Mouse (Mus musculus) ovary, postnatal 10 days (tissue): Measurements from ENCODE around the gene Bak1.
A peak's percentile ranks its signal among the peaks of the same experiment; 100 is the strongest.
"Not testable (repeated sequence)": the region's sequence is repeated elsewhere in the genome, so short reads cannot be mapped to it uniquely, and the experiment has no call there.

Source experiments
- DNase-seq: peaks from one replicate; pipeline ENCODE4 v3.0.0; 2022; ENCODE audit warnings: low spot score

The Bak1 gene

GRCm38 (mm10) chr17:26979426-26979825, 49.4 kb downstream of the Bak1 start:
- DNase-seq: no peak

DNA sequence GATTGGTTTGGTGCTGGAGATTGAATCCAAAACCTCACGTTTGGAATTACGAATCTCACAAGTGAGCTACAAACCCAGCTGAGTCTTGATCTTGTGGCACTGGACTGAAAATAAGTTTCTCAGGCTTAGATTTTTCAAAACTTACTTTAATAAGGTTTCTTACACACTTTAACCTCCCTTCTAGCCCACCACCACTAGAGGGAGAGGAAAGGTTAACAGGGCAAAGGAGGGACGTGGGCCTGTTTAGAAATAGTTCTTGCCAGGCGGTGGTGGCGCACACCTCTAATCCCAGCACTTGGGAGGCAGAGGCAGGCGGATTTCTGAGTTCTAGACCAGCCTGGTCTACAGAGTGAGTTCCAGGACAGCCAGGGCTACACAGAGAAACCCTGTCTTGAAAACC, 51.5 kb downstream of the Bak1 start:
- not testable (repeated sequence) for DNase-seq

DNA sequence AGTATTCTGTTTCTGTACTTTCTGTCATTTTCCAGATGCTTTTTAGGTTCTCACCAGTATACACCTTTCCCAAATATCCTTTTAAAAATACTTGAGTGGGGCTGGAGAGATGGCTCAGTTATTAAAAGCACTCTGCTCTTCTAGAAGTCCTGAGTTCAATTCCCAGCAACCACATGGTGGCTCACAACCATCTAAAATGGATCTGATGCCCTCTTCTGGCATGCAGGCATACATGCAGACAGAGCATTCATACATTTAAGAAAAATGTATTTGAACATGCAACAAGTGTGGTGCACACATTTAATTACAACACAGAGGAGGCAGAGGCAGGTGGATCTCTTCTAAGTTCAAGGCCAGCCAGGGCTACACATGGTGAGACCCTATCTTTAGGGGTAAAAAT, 53.4 kb downstream of the Bak1 start:
- no peak for DNase-seq

GRCm38 (mm10) chr17:26974547-26974946, 54.3 kb downstream of the Bak1 start:
- DNase-seq: no peak

DNA sequence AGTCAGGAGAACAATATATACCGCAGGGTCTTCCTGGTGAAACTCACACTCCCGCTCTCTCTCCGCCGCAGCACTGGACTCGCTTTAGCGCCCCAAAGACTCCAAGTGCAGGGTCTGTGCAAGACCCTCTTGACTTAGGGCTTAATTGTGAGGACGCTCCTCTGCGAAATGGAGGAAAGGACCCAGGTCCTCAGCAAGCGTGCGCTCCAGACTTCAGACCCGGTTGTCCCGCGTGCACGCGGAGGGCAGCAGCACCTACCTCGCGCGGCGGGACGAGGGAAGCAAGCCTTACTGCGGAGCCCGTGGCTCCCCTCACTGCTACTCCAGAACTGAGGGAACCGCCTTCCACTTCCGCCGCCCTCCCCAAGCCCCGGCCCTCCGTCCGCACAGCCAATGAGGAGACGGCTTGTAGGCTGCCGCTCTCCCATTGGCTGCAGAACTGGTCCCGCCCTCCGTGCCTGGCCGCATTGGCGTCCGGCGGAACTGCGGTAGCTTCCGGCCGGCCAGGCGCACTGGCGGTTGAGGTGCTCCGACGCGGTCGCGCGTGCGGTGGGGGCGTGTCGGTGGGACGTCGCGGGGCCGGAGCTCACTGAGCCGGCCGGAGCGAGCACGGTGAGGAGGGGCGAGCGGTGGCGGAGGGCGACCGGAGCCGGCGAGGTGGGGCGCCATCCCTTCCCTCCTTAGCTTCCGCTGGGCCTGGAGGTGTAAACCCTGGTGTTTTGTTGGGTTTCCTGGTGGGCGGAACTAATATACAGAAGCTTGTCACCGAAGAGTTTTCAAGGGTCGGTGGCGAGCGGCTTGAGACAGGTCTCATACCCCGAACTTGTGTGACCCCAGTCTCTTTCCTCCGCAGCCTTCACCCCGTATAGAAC, 55.9 kb downstream of the Bak1 start, which contains the start of gene Zbtb9:
TSS of gene Zbtb9 (plus strand) at position 465 of the 872 bp plus-strand sequence.
- DNase-seq: peak; percentile 87

- no peak for DNase-seq
Measured at GRCm38 (mm10) chr17:26972107-26972506, 56.7 kb downstream of the Bak1 start.

- no peak for DNase-seq
Measured at GRCm38 (mm10) chr17:26971247-26971905, 57.4 kb downstream of the Bak1 start.

- no peak for DNase-seq
Measured at GRCm38 (mm10) chr17:26970221-26970620, 58.6 kb downstream of the Bak1 start.
